Mouse (Mus musculus) megakaryocyte progenitor cell, adult 5-6 weeks (primary cell): ENCODE results near the gene Nipal4. TPM values are rescaled to one million over a fixed set of nuclear protein-coding genes. Genes with fewer than 3 reads are reported as not detected.
A peak's percentile ranks its signal among the peaks of the same experiment; 100 is the strongest.

Experiments used
- ATAC-seq: replicated peaks from 2 replicates; pipeline ENCODE4 v1.8.0; 2016; ENCODE audit warnings: mild to moderate bottlenecking, moderate TSS enrichment, inconsistent platforms; ENCODE audit not compliant: poor library complexity
- total RNA-seq, 2 experiments: library from RNA; stranded (forward) in 1 of 2; stranded (reverse) in 1 of 2; fragments of 157-497, 149-512 nt in 1 of 2; fragments of 200-1000 nt in 1 of 2; gene quantifications; 2 replicates each; pipeline versions ENCODE4 v1.2.3 to v1.2.4; 2015 to 2017

Gene Nipal4
- total RNA-seq, 2 experiments from 2014 or later, result not detected

GRCm38 (mm10) chr11:46168506-46168905 is 2.2 kb upstream of the Nipal4 start:
- ATAC-seq, result no peak

- ATAC-seq, result no peak
These were observed 8.8 kb downstream of the Nipal4 start for GRCm38 (mm10) chr11:46157462-46157861.

GRCm38 (mm10) chr11:46156945-46157344 is 9.4 kb downstream of the Nipal4 start:
- ATAC-seq, result no peak

GRCm38 (mm10) chr11:46146619-46147018 is 19.7 kb downstream of the Nipal4 start:
- peak; percentile 58; the same call in 1 of the 2 replicates for ATAC-seq

- ATAC-seq, result no peak
These were observed 21.0 kb downstream of the Nipal4 start for GRCm38 (mm10) chr11:46145163-46145875.

GRCm38 (mm10) chr11:46143342-46143741 is 23.0 kb downstream of the Nipal4 start:
- no peak for ATAC-seq

- no peak for ATAC-seq
These were observed 31.4 kb downstream of the Nipal4 start for GRCm38 (mm10) chr11:46134899-46135298.

GRCm38 (mm10) chr11:46131022-46131986 is 35.0 kb downstream of the Nipal4 start:
- ATAC-seq, result no peak

- peak; percentile 70 for ATAC-seq
These were observed 37.8 kb downstream of the Nipal4 start for GRCm38 (mm10) chr11:46128548-46128945.

- peak; percentile 68 for ATAC-seq
These were observed 38.4 kb downstream of the Nipal4 start for GRCm38 (mm10) chr11:46127621-46128547.

- no peak for ATAC-seq
These were observed 39.4 kb downstream of the Nipal4 start for GRCm38 (mm10) chr11:46126827-46127410.

GRCm38 (mm10) chr11:46126317-46126716 is 40.0 kb downstream of the Nipal4 start:
- no peak for ATAC-seq

GRCm38 (mm10) chr11:46125835-46126229 is 40.5 kb downstream of the Nipal4 start:
- no peak for ATAC-seq

- no peak for ATAC-seq
These were observed 41.0 kb downstream of the Nipal4 start for GRCm38 (mm10) chr11:46125093-46125834.

GRCm38 (mm10) chr11:46123328-46123866 is 42.9 kb downstream of the Nipal4 start:
- ATAC-seq, result peak; percentile 65

GRCm38 (mm10) chr11:46122875-46123274 is 43.4 kb downstream of the Nipal4 start:
- peak; percentile 27; the same call in 1 of the 2 replicates for ATAC-seq

- ATAC-seq, result no peak
These were observed 44.6 kb downstream of the Nipal4 start for GRCm38 (mm10) chr11:46121666-46122065.

GRCm38 (mm10) chr11:46120084-46120483 is 46.2 kb downstream of the Nipal4 start:
- ATAC-seq, result no peak

GRCm38 (mm10) chr11:46119624-46120023 is 46.7 kb downstream of the Nipal4 start:
- no peak for ATAC-seq
